Mouse (Mus musculus): Measurements from ENCODE around the gene Trank1.

GRCm38 (mm10) chr9:111286468-111286867 is 25.1 kb upstream of the Trank1 start:
- TF ChIP-seq POLR2A (IDR thresholded peaks at IDR 0.05; ENCODE audit: borderline replicate concordance, low read depth, low read length) = no peak
- no peak for TF ChIP-seq CTCF (IDR thresholded peaks at IDR 0.05; ENCODE audit: low read depth, low read length)
